Mouse (Mus musculus): ENCODE data around the gene Eef1g. TPM values are rescaled to one million over a fixed set of nuclear protein-coding genes. Genes with fewer than 3 reads are reported as not detected.

Eef1g gene
- 21.6 and 58.7 TPM in 2 replicates for polyA plus RNA-seq (2012; ENCODE audit: low replicate concordance)

DNA sequence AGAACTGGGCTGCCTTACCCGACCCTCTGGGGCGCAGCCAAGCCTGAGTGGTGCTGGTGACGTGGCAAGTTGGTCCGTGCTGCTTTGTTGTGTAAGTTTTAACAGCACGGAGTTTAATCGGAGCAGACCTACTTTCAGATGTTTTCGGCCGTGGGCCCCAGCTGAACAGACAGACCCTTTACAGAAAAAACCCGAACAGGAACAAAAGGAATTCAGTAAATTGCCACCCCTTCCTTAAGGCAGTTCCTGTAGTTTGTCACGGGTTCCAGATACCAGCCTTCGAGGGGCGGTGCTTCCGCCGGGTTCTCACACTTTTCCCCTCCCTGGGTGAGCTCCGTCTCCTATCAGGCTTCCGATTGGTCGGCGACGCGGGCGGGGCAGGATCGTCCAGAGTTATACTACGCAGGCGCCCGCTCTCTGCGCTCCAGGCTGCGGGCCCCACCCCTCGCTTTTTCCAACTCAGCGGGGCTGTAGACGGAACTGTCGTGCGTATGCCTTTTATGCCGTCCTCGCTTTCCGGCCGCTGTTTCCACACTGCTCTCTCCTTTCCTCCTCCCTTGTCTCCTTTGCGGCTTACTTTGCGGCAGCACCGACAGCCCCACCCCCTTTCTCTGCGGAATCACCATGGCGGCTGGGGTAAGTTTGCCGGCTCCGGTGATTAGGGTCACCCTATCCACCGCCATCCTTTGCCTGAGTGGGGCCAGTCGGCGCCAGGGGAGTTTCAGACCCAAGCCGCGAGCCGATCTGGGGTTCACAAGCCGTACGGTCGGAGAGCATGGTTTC lies at the start of gene Eef1g:
Gene Eef1g, plus strand, starts transcription at position 452 of the 783 bp plus-strand sequence.

GRCm38 (mm10) chr19:8920073-8920736 lies 46.6 kb upstream of the Eef1g start, which contains the start of gene B3gat3:
Gene B3gat3, plus strand, starts transcription at chr19:8920374.

DNA sequence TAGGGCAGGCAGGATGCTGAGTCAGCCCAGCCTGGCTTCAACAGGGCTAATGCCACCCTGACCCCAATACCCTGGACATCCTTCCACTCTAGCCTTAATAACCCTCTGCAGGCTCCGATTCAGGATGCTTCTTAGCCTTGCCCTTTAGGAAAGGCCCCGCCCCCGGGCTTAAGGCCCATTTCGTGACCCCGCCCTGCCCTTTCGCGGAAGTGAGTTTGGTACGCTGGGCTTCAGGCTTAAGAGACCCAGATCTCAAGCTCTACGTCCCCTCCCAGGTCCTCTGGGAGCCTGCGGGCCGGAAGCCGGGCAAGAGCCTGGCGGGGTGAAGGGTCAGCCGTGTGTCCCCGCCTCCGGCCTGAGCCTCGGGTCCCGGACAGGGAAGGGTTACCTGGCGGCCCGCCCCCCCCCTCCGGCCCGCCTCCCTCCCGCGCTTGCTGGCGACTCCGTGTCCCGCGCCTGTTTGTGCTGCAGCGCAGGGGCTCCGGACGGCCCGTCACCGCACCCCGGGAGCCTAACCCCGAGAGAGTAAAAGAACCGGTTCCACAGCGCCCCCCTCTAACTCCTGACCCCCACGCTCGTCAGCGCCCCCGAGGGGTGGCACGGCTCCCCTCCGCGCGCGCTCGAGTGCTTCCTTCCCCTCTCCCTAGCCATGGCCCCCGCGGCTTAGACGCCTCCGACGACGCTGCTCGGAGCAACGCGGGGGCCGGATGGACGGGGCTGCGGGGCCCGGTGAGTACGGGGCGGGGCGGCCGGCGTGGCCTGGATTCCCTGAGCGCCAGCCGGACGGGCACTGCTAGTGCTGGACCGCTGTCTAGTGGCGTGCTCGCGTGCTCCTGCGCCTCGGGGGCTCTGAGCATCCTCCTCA lies 37.4 kb upstream of the Eef1g start, which contains the start of the genes Rom1 and Eml3:
Gene Rom1, minus strand, starts transcription at position 133 of the 865 bp plus-strand sequence.
Gene Eml3, plus strand, starts transcription at position 329 of the 865 bp plus-strand sequence.

DNA sequence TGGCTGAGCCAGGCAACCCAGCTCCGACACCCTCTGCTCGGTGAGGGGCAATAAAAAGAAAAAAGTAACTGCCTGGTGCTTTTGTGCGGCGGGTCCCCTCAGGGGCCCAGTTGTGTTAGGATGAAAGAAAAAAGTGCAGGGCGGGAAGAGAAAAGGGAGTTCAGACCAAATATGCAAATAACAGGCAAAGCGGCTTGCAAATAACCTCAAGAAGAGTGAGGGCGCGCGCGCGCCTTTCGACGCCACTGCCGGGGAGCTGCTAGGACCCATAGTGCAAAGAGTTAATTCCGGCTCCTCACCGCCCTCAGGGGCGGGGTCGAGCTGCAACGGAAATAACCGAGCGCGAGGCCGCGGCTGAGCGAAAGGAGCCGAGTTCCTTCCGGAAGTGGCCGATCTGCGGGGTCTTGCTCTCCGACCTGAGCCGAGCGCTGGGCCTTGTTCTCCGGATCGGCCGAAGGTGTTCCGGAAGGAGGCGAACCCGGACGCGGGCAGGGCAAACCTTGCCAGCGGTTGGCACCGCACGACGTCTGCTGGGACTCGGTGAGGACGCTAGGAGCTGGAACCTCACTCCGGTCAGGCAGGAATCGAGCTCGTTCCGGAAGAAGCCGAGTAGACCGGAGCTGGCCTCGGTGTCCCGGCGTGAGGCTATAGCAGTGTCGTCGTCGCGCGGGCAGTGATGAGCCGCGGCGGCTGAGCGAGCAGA lies 25.2 kb upstream of the Eef1g start, which contains the start of gene Mta2:
Gene Mta2, plus strand, starts transcription at position 361 of the 703 bp plus-strand sequence.

GRCm38 (mm10) chr19:8953135-8954039 lies 13.5 kb upstream of the Eef1g start, which contains the start of gene Tut1:
Gene Tut1, plus strand, starts transcription at chr19:8953847.

DNA sequence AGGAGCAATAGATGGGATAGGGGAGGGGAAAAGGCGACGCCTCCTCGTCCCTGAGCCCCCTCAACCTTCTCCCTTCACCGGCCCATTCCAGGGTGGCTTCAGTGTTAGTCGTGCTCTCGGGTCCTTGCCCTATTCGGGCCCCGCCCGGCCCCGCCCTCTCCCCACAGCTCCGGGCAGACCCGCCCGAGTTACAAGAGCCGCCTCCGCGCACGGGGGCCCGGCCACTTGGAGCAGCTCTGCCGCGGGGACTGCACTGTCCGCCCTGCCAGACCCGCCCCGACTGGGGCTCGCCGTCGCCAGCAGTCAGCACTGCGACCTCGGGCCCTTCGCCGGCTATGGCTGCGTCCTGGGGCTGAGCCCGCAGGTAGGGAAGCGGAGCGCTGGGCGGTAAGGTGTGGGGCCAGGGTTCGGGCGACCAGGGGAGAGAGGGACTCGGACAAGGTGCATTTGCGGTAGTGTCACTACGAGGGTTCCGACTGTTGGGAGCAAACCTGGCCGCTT lies 22.3 kb downstream of the Eef1g start, which contains the start of gene Ahnak:
Gene Ahnak, plus strand, starts transcription at position 219 of the 501 bp plus-strand sequence.

Other genes starting within 250 kb of the Eef1g start
- 87.6 and 107 TPM in 2 replicates for gene Slc3a2, start 243.7 kb upstream of the Eef1g start, polyA plus RNA-seq (2012; ENCODE audit: low replicate concordance)
- gene Wdr74, start 231.2 kb upstream of the Eef1g start, polyA plus RNA-seq (2012; ENCODE audit: low replicate concordance): 14.1 and 19.6 TPM in 2 replicates
- 0.47 TPM in 1 of 2 replicates, not detected in the other for gene 1700092M07Rik, start 226.3 kb upstream of the Eef1g start, polyA plus RNA-seq (2012; ENCODE audit: low replicate concordance)
- gene Stx5a, start 225.6 kb upstream of the Eef1g start, polyA plus RNA-seq (2012; ENCODE audit: low replicate concordance): 33.5 and 37.6 TPM in 2 replicates
- gene Nxf1, start 210.0 kb upstream of the Eef1g start, polyA plus RNA-seq (2012; ENCODE audit: low replicate concordance): 85.7 and 111 TPM in 2 replicates
- 40.2 and 65.2 TPM in 2 replicates for gene Tmem223, start 196.0 kb upstream of the Eef1g start, polyA plus RNA-seq (2012; ENCODE audit: low replicate concordance)
- 27.4 and 93.5 TPM in 2 replicates for gene Tmem179b, start 192.6 kb upstream of the Eef1g start, polyA plus RNA-seq (2012; ENCODE audit: low replicate concordance)
- gene Taf6l, start 180.6 kb upstream of the Eef1g start, polyA plus RNA-seq (2012; ENCODE audit: low replicate concordance): 18.5 and 32.1 TPM in 2 replicates
- 6.5 and 12.8 TPM in 2 replicates for gene Polr2g, start 168.5 kb upstream of the Eef1g start, polyA plus RNA-seq (2012; ENCODE audit: low replicate concordance)
- gene Zbtb3, start 164.5 kb upstream of the Eef1g start, polyA plus RNA-seq (2012; ENCODE audit: low replicate concordance): 1.5 and 2.5 TPM in 2 replicates
- gene Ttc9c, start 147.7 kb upstream of the Eef1g start, polyA plus RNA-seq (2012; ENCODE audit: low replicate concordance): 6.1 and 6.4 TPM in 2 replicates
- gene Hnrnpul2, start 147.0 kb upstream of the Eef1g start, polyA plus RNA-seq (2012; ENCODE audit: low replicate concordance): 83.1 and 207 TPM in 2 replicates
- gene AC129217.1, start 137.3 kb upstream of the Eef1g start, polyA plus RNA-seq (2012; ENCODE audit: low replicate concordance): 71.4 and 191 TPM in 2 replicates
- gene Bscl2, start 129.6 kb upstream of the Eef1g start, polyA plus RNA-seq (2012; ENCODE audit: low replicate concordance): 65.8 and 85.4 TPM in 2 replicates
- 0.07 and 0.16 TPM in 2 replicates for gene Gng3, start 127.8 kb upstream of the Eef1g start, polyA plus RNA-seq (2012; ENCODE audit: low replicate concordance)
- gene Lrrn4cl, start 116.3 kb upstream of the Eef1g start, polyA plus RNA-seq (2012; ENCODE audit: low replicate concordance): 0.12 TPM in 1 of 2 replicates, not detected in the other
- gene Ubxn1, start 95.5 kb upstream of the Eef1g start, polyA plus RNA-seq (2012; ENCODE audit: low replicate concordance): 106 and 169 TPM in 2 replicates
- gene Uqcc3, start 86.1 kb upstream of the Eef1g start, polyA plus RNA-seq (2012; ENCODE audit: low replicate concordance): 39.7 and 52.0 TPM in 2 replicates
- gene Lbhd1, start 83.3 kb upstream of the Eef1g start, polyA plus RNA-seq (2012; ENCODE audit: low replicate concordance): 0.17 and 0.48 TPM in 2 replicates
- not detected in 2 replicates for gene Gm49403, start 83.1 kb upstream of the Eef1g start, polyA plus RNA-seq (2012; ENCODE audit: low replicate concordance)
- 10.0 and 58.5 TPM in 2 replicates for gene 1810009A15Rik, start 78.2 kb upstream of the Eef1g start, polyA plus RNA-seq (2012; ENCODE audit: low replicate concordance)
- gene Gm49416, start 78.1 kb upstream of the Eef1g start, polyA plus RNA-seq (2012; ENCODE audit: low replicate concordance): 5.1 TPM in 1 of 2 replicates, not detected in the other
- gene Ints5, start 74.0 kb upstream of the Eef1g start, polyA plus RNA-seq (2012; ENCODE audit: low replicate concordance): 30.0 and 30.8 TPM in 2 replicates
- gene Ganab, start 69.0 kb upstream of the Eef1g start, polyA plus RNA-seq (2012; ENCODE audit: low replicate concordance): 45.2 and 49.2 TPM in 2 replicates
- gene B3gat3, start 46.7 kb upstream of the Eef1g start, polyA plus RNA-seq (2012; ENCODE audit: low replicate concordance): 169 and 181 TPM in 2 replicates
- 13.0 and 33.9 TPM in 2 replicates for gene Rom1, start 37.7 kb upstream of the Eef1g start, polyA plus RNA-seq (2012; ENCODE audit: low replicate concordance)
- gene Eml3, start 37.5 kb upstream of the Eef1g start, polyA plus RNA-seq (2012; ENCODE audit: low replicate concordance): 90.5 and 184 TPM in 2 replicates
- 55.2 and 56.3 TPM in 2 replicates for gene Mta2, start 25.2 kb upstream of the Eef1g start, polyA plus RNA-seq (2012; ENCODE audit: low replicate concordance)
- gene Tut1, start 13.2 kb upstream of the Eef1g start, polyA plus RNA-seq (2012; ENCODE audit: low replicate concordance): 33.0 and 33.4 TPM in 2 replicates
- gene Ahnak, start 22.2 kb downstream of the Eef1g start, polyA plus RNA-seq (2012; ENCODE audit: low replicate concordance): 112 and 248 TPM in 2 replicates
- gene Scgb1a1, start 120.9 kb downstream of the Eef1g start, polyA plus RNA-seq (2012; ENCODE audit: low replicate concordance): not detected in 2 replicates
- gene Asrgl1, start 168.6 kb downstream of the Eef1g start, polyA plus RNA-seq (2012; ENCODE audit: low replicate concordance): 37.7 and 75.7 TPM in 2 replicates

Measured in hematopoietic multipotent progenitor cell, adult 10-12 weeks (in vitro differentiated cells).